Mouse (Mus musculus) activated CD4-positive, CD25-positive, alpha-beta regulatory T cell, adult 4 months (primary cell): ENCODE results near the gene Ubn1. TPM values are rescaled to one million over a fixed set of nuclear protein-coding genes. Genes with fewer than 3 reads are reported as not detected.

ENCODE experiments used
- polyA plus RNA-seq, 2 experiments: library from polyadenylated mRNA; unstranded; fragments of 100-300 nt; shearing (Covaris generic); gene quantifications; one replicate each; pipeline ENCODE4 v1.2.1; 2017

Ubn1 gene
- polyA plus RNA-seq, 2 experiments from 2014 or later = 28.7 to 41.5 TPM

Other genes starting within 250 kb of the Ubn1 start
- 1 to 10 TPM in 1 of 2 experiments, under 1 TPM in 1; 0.88 to 1.4 TPM for gene 4930562C15Rik, start 214.6 kb upstream of the Ubn1 start, polyA plus RNA-seq
- gene Ubald1, start 169.7 kb upstream of the Ubn1 start, polyA plus RNA-seq = 10 to 100 TPM; 26.7 to 26.8 TPM
- 10 to 100 TPM; 25.9 to 33.6 TPM for gene Mgrn1, start 163.8 kb upstream of the Ubn1 start, polyA plus RNA-seq
- 10 to 100 TPM; 86.6 to 90.3 TPM for gene Nudt16l1, start 111.3 kb upstream of the Ubn1 start, polyA plus RNA-seq
- 10 to 100 TPM; 29.7 to 31.8 TPM for gene Anks3, start 85.9 kb upstream of the Ubn1 start, polyA plus RNA-seq
- gene Sept12, start 52.2 kb upstream of the Ubn1 start, polyA plus RNA-seq = not detected
- not detected for gene Smim22, start 42.8 kb upstream of the Ubn1 start, polyA plus RNA-seq
- gene Rogdi, start 36.5 kb upstream of the Ubn1 start, polyA plus RNA-seq = 10 to 100 TPM; 18.5 to 23.5 TPM
- gene Glyr1, start 194 bp upstream of the Ubn1 start, polyA plus RNA-seq = 10 to 100 TPM; 66.1 to 82.5 TPM
- under 1 TPM in 1 of 2 experiments, not detected in 1; 0.17 TPM for gene Ppl, start 82.4 kb downstream of the Ubn1 start, polyA plus RNA-seq
- not detected for gene Sec14l5, start 97.1 kb downstream of the Ubn1 start, polyA plus RNA-seq
- 10 to 100 TPM; 10.5 to 17.3 TPM for gene Nagpa, start 154.0 kb downstream of the Ubn1 start, polyA plus RNA-seq
- not detected for gene AU021092, start 172.2 kb downstream of the Ubn1 start, polyA plus RNA-seq
- 10 to 100 TPM; 14.6 to 16.9 TPM for gene Alg1, start 183.6 kb downstream of the Ubn1 start, polyA plus RNA-seq
- gene Eef2kmt, start 205.9 kb downstream of the Ubn1 start, polyA plus RNA-seq = 10 to 100 TPM; 37.1 to 44.0 TPM